Mouse (Mus musculus): Measurements from ENCODE around the gene Soga3. TPM values are rescaled to one million over a fixed set of nuclear protein-coding genes. Genes with fewer than 3 reads are reported as not detected.

The Soga3 gene
- total and polyA plus RNA-seq, 3 experiments: not detected

DNA sequence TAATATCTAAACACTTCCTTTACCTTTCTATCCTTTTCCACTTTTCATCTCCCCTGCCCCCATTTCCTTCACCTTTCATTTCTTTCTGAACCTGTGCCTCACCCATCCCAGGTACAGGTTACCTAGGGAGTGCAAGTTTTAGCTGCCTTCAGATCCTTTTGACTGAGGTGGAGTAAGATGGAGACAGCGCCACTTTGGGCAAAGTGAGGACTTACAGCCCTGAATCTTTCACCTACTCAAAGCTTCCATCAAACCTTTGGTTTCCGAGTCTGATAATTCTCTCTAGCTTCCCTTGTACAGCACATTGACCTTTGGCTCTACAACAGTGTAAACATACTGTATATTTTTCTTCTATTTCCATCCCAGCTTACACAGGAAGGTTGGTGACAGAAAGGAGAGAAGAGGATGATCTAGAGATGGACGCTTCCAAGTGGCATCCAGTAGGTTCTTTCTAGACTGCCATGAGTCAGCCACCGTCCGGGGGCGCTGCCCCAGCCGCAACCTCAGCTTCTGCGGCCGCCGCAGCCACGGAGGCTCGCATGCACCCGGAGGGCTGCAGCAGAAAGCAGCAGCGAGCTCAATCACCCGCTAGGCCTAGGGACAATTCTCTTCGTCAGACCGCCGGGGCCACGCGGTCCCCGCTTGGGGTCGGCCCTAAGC, 2.7 kb downstream of the Soga3 start:
- Histone ChIP-seq H3K79me2 (replicated peaks; ENCODE audit: control insufficient read depth, extremely low read depth, insufficient read depth, poor library complexity, severe bottlenecking) (no peaks in the 10 kb centered on the region), H3K27me3 (replicated peaks) (no peaks in the 10 kb centered on the region), H3K36me3 (replicated peaks in 1 of 2; ENCODE audit: control insufficient read depth in 1 of 2, insufficient read depth in 1 of 2, low read length in 1 of 2) (no peaks in the 10 kb centered on the region), H3K9ac (ENCODE audit: insufficient read depth, low read depth) (no peak overlapping the region), H3K27ac (ENCODE audit: insufficient read depth, low read depth) (no peak overlapping the region), H3K4me2 (ENCODE audit: insufficient read depth, low read depth, poor library complexity, severe bottlenecking) (no peak overlapping the region), H3K4me3 (replicated peaks in 1 of 3; ENCODE audit: low read depth in 2 of 3, low read length in 2 of 3, poor library complexity in 1 of 3) (no peak overlapping the region), H3K9me3 (replicated peaks; ENCODE audit: low read length) (peaks cover 9% of the 10 kb centered on the region), H3K4me1 (ENCODE audit: control insufficient read depth in 1 of 2, insufficient read depth in 2 of 2) (no peaks in the 10 kb centered on the region)
- dilution Hi-C loops (cut with MboI; ENCODE audit: extremely low pct_ligation_motif_present, extremely low pct_unique_long_range_greater_than_20kb, low sequenced_read_pairs) (no loop called here), in situ Hi-C loops (cut with MboI; ENCODE audit: low pct_ligation_motif_present, low pct_unique_long_range_greater_than_20kb, low sequenced_read_pairs) (no loop called here)
- no peak for DNase-seq (ENCODE audit: extremely low read depth)
- TF ChIP-seq MAFK (IDR thresholded peaks at IDR 0.05; ENCODE audit: insufficient replicate concordance, low read length): no peak
- no peak for TF ChIP-seq POLR2AphosphoS2 (IDR thresholded peaks at IDR 0.05; ENCODE audit: low read depth, low read length)
- TF ChIP-seq CTCF (conservative IDR thresholded peaks at IDR 0.05 in 1 of 2, IDR thresholded peaks at IDR 0.05 in 1 of 2; ENCODE audit: low read depth in 2 of 2, low read length in 2 of 2): no peak
- no peak for TF ChIP-seq ZNF384 (IDR thresholded peaks at IDR 0.05; ENCODE audit: low read depth, low read length)
- no peak for TF ChIP-seq KAT2A (IDR thresholded peaks at IDR 0.05; ENCODE audit: insufficient replicate concordance, low read length)
- TF ChIP-seq MAZ (IDR thresholded peaks at IDR 0.05; ENCODE audit: low read depth, low read length): no peak
- TF ChIP-seq UBTF (IDR thresholded peaks at IDR 0.05; ENCODE audit: low read depth, low read length): no peak
- TF ChIP-seq HCFC1 (IDR thresholded peaks at IDR 0.05; ENCODE audit: low read depth, low read length): no peak
- no peak for TF ChIP-seq ZKSCAN1 (IDR thresholded peaks at IDR 0.05; ENCODE audit: borderline replicate concordance, low read depth, low read length)

DNA sequence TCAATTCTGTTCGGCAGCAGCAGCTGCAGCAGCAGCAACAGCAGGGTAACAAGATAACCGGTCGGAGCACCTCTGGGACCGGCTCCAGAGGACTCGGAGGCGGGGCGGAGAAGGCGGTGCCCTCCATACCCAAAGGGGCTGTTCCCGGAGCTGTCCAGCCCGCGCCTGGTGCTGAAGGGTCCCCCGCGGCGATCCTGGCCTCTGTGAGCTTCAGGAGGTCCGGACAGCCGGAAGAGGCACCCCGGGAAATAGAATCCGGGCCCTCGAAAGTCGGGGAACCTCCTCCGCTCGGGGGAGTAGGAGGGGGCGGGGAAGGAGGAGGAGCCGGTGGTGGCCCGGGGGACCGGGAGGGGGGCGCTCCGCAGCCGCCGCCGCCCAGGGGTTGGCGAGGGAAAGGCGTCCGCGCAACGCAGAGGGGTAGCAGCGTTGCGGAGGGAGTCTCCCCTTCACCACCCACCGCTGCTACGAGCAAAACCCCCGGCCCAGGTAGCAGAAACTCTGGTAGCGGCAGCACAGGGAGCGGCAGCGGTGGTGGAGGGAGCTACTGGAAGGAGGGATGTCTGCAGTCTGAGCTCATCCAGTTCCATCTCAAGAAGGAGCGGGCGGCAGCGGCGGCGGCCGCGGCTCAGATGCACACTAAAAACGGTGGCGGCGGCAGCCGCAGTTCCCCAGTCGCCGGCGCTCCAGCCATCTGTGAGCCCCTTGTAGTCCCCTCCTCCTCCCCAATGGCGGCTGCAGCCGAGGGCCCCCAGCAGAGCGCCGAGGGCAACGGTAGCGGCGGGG, 3.4 kb downstream of the Soga3 start:
- Histone ChIP-seq H3K36me3 (replicated peaks in 1 of 2; ENCODE audit: control insufficient read depth in 1 of 2, insufficient read depth in 1 of 2, low read length in 1 of 2) (no peaks in the 10 kb centered on the region), H3K27me3 (replicated peaks) (no peaks in the 10 kb centered on the region), H3K9me3 (replicated peaks; ENCODE audit: low read length) (peaks cover 9% of the 10 kb centered on the region), H3K4me1 (ENCODE audit: control insufficient read depth in 1 of 2, insufficient read depth in 2 of 2) (no peaks in the 10 kb centered on the region), H3K4me2 (ENCODE audit: insufficient read depth, low read depth, poor library complexity, severe bottlenecking) (no peak overlapping the region), H3K27ac (ENCODE audit: insufficient read depth, low read depth) (no peak overlapping the region), H3K79me2 (replicated peaks; ENCODE audit: control insufficient read depth, extremely low read depth, insufficient read depth, poor library complexity, severe bottlenecking) (no peaks in the 10 kb centered on the region), H3K9ac (ENCODE audit: insufficient read depth, low read depth) (no peak overlapping the region), H3K4me3 (replicated peaks in 1 of 3; ENCODE audit: low read depth in 2 of 3, low read length in 2 of 3, poor library complexity in 1 of 3) (no peak overlapping the region)
- TF ChIP-seq TBP (conservative IDR thresholded peaks at IDR 0.05; ENCODE audit: low read depth, low read length) (no peak), CHD2 (IDR thresholded peaks at IDR 0.05; ENCODE audit: low read length) (no peak), CHD1 (IDR thresholded peaks at IDR 0.05; ENCODE audit: low read depth, low read length) (no peak), TCF12 (IDR thresholded peaks at IDR 0.05; ENCODE audit: low read depth, low read length) (no peak), NELFE (IDR thresholded peaks at IDR 0.05; ENCODE audit: low read depth, low read length) (no peak), JUN (IDR thresholded peaks at IDR 0.05; ENCODE audit: insufficient read depth, low read depth, low read length) (no peak), MYC (IDR thresholded peaks at IDR 0.05; ENCODE audit: low read depth, low read length) (no peak), USF2 (conservative IDR thresholded peaks at IDR 0.05; ENCODE audit: low read depth, low read length) (no peak), ETS1 (conservative IDR thresholded peaks at IDR 0.05; ENCODE audit: low read depth, low read length) (no peak)
- in situ Hi-C loops (cut with MboI; ENCODE audit: low pct_ligation_motif_present, low pct_unique_long_range_greater_than_20kb, low sequenced_read_pairs): no loop called here
- DNase-seq (ENCODE audit: extremely low read depth): no peak
- dilution Hi-C loops (cut with MboI; ENCODE audit: extremely low pct_ligation_motif_present, extremely low pct_unique_long_range_greater_than_20kb, low sequenced_read_pairs): no loop called here
